Mouse (Mus musculus) ES-E14 (cell line): ENCODE data around the gene 2610528J11Rik. TPM values are rescaled to one million over a fixed set of nuclear protein-coding genes. Genes with fewer than 3 reads are reported as not detected.
"Not testable (repeated sequence)": the region's sequence is repeated elsewhere in the genome, so short reads cannot be mapped to it uniquely, and the experiment has no call there.

Experiments
- DNase-seq: peaks from one replicate; pipeline ENCODE4 v3.0.0-alpha.2; 2013; ENCODE audit warnings: low read depth, low spot score
- H3K27ac ChIP-seq: 2 replicates; pipeline ENCODE4 v1.5.1; 2012; ENCODE audit warnings: low read depth, mild to moderate bottlenecking, low read length, moderate library complexity, mixed read lengths; ENCODE audit not compliant: poor library complexity, insufficient read depth, severe bottlenecking
- H3K36me3 ChIP-seq: 2 replicates; pipeline ENCODE4 v1.6.1; 2012; ENCODE audit warnings: mild to moderate bottlenecking, low read length, moderate library complexity, mixed read lengths; ENCODE audit not compliant: control insufficient read depth, poor library complexity, insufficient read depth, severe bottlenecking
- H3K4me1 ChIP-seq, 2 experiments: fragments of 150-350 bp in 1 of 2; sonication (generic) in 1 of 2; 2 replicates each; pipeline ENCODE4 v1.6.1; 2012; ENCODE audit warnings: low read length in 2 of 2, mild to moderate bottlenecking in 1 of 2, mixed read lengths in 1 of 2; ENCODE audit not compliant: control insufficient read depth in 2 of 2, insufficient read depth in 2 of 2, poor library complexity in 1 of 2
- H3K4me3 ChIP-seq, 2 experiments: fragments of 150-350 bp in 1 of 2; sonication (generic) in 1 of 2; 2 replicates each; pipeline ENCODE4 v1.5.1; 2012; ENCODE audit warnings: low read length in 2 of 2, low read depth in 1 of 2, mild to moderate bottlenecking in 1 of 2, mixed read lengths in 1 of 2; ENCODE audit not compliant: insufficient read depth in 1 of 2, poor library complexity in 1 of 2, severe bottlenecking in 1 of 2
- H3K9ac ChIP-seq: 2 replicates; pipeline ENCODE4 v1.6.1; 2012; ENCODE audit warnings: low read depth, mild to moderate bottlenecking, low read length, mixed read lengths; ENCODE audit not compliant: poor library complexity, insufficient read depth, severe bottlenecking
- H3K9me3 ChIP-seq: fragments of 150-350 bp; sonication (generic); 2 replicates; pipeline ENCODE4 v1.6.1; 2012; ENCODE audit warnings: low read depth, mild to moderate bottlenecking, low read length; ENCODE audit not compliant: control insufficient read depth, insufficient read depth
- CHD2 ChIP-seq: IDR thresholded peaks from 2 replicates; pipeline ENCODE4 v1.6.1; 2014; ENCODE audit warnings: mild to moderate bottlenecking, low read depth, low read length, inconsistent platforms
- HCFC1 ChIP-seq: IDR thresholded peaks from 2 replicates; pipeline ENCODE4 v1.6.1; 2012; ENCODE audit warnings: low read length, inconsistent platforms, borderline replicate concordance; ENCODE audit not compliant: insufficient read depth
- MAFK ChIP-seq: IDR thresholded peaks from 2 replicates; pipeline ENCODE4 v1.6.1; 2014; ENCODE audit warnings: mild to moderate bottlenecking, low read depth, low read length, inconsistent platforms; ENCODE audit not compliant: insufficient read depth
- ZC3H11A ChIP-seq: IDR thresholded peaks from 2 replicates; pipeline ENCODE4 v1.6.1; 2012; ENCODE audit warnings: low read depth, mild to moderate bottlenecking, inconsistent platforms, low read length, borderline replicate concordance
- ZNF384 ChIP-seq: IDR thresholded peaks from 2 replicates; pipeline ENCODE4 v1.6.1; 2012; ENCODE audit warnings: low read depth, low read length, inconsistent platforms
- in situ Hi-C, 2 experiments: fragments of 600-800 bp; cut with MboI; formaldehyde crosslinking; loops; one replicate each; pipeline ENCODE4 v1.15.1; 2025; ENCODE audit warnings: low sequenced_read_pairs in 2 of 2, inconsistent platforms in 1 of 2; ENCODE audit not compliant: unreplicated experiment in 2 of 2
- total RNA-seq: library from RNA; depleted of rRNA; stranded (reverse); fragments of 300-350 nt; gene quantifications from 2 replicates; pipeline ENCODE4 v1.2.3, GENCODE M21; 2012

The 2610528J11Rik gene
- total RNA-seq, 1 experiment, result 3.2 TPM

DNA sequence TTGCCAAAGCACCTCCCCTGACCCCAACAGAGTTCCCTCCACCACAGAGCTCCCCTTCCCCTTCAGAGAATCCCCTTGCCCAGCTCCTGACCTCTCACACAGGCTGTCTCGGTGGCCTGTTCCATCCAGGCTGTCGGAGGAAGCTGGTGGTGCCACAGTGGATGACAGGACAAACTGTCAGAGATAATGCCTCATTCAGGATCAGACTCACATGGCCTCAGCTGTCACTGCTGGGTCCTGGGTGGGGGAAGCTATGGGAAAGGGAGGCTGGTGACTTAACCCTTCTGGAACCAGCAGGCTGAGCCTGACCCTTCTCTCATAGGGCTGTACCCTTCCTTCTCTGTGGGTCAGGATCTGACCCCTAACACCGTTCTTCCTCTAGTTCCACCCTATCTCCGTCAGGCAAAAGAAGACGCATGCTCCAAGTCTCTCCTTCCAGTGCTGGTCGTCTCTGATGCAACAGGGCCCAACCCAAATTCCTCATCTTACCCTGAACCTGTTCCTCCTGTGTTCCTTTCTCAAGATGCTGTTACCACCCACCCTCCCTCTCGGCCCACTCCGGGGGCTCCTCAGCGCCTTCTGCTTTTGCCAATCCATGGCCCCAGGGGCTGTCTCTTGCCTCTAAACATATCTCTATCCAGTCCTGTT is 15.8 kb downstream of the 2610528J11Rik start:
- H3K27ac ChIP-seq, result peak overlapping the region; percentile 89; the same call in 1 of the 2 replicates
- H3K4me1 ChIP-seq, result peaks cover 3 to 27% of the 10 kb centered on the region in 2 experiments; a peak in 2 of 4 replicates
- H3K9me3 ChIP-seq, result no peaks in the 10 kb centered on the region
- DNase-seq, result no peak
- H3K36me3 ChIP-seq, result peaks cover 6% of the 10 kb centered on the region; the same call in 1 of the 2 replicates
- TF ChIP-seq HCFC1 (no peak), CHD2 (no peak)
- in situ Hi-C loops, result no loop called here
- peak overlapping the region; percentile 54 for H3K9ac ChIP-seq
- H3K4me3 ChIP-seq, result peak overlapping the region; percentile 61 to 70

GRCm38 (mm10) chr4:118543158-118543530 is 16.3 kb downstream of the 2610528J11Rik start:
- peak; percentile 35 for DNase-seq

GRCm38 (mm10) chr4:118543592-118544260 is 16.9 kb downstream of the 2610528J11Rik start, which contains the start of gene Tmem125:
Tmem125 (minus strand) TSS chr4:118544044.
- Histone ChIP-seq H3K9ac (peak within 1 kb of the TSS; percentile 71), H3K36me3 (peaks cover 6% of the 10 kb centered on the region; the same call in 1 of the 2 replicates), H3K4me1 (peaks cover 3 to 27% of the 10 kb centered on the region in 2 experiments; a peak in 2 of 4 replicates), H3K4me3 (peak within 1 kb of the TSS; percentile 61 to 70), H3K27ac (peak within 1 kb of the TSS; percentile 89), H3K9me3 (no peaks in the 10 kb centered on the region)
- TF ChIP-seq HCFC1 (no peak), CHD2 (no peak), ZC3H11A (no peak), MAFK (no peak), ZNF384 (no peak)
- in situ Hi-C loops, result no loop called here
- DNase-seq, result peak; percentile 45

More at GRCm38 (mm10) chr4:118543158-118543530, 16.3 kb downstream of the 2610528J11Rik start:
- H3K27ac ChIP-seq, result peak overlapping the region; percentile 89; the same call in 1 of the 2 replicates
- TF ChIP-seq MAFK (no peak), ZNF384 (no peak), HCFC1 (no peak), ZC3H11A (no peak), CHD2 (no peak)
- peaks cover 3 to 27% of the 10 kb centered on the region in 2 experiments; a peak in 2 of 4 replicates for H3K4me1 ChIP-seq
- H3K9ac ChIP-seq, result peak overlapping the region; percentile 54
- peaks cover 6% of the 10 kb centered on the region; the same call in 1 of the 2 replicates for H3K36me3 ChIP-seq
- H3K4me3 ChIP-seq, result peak overlapping the region; percentile 61 to 70
- H3K9me3 ChIP-seq, result no peaks in the 10 kb centered on the region
- in situ Hi-C loops, result no loop called here

DNA sequence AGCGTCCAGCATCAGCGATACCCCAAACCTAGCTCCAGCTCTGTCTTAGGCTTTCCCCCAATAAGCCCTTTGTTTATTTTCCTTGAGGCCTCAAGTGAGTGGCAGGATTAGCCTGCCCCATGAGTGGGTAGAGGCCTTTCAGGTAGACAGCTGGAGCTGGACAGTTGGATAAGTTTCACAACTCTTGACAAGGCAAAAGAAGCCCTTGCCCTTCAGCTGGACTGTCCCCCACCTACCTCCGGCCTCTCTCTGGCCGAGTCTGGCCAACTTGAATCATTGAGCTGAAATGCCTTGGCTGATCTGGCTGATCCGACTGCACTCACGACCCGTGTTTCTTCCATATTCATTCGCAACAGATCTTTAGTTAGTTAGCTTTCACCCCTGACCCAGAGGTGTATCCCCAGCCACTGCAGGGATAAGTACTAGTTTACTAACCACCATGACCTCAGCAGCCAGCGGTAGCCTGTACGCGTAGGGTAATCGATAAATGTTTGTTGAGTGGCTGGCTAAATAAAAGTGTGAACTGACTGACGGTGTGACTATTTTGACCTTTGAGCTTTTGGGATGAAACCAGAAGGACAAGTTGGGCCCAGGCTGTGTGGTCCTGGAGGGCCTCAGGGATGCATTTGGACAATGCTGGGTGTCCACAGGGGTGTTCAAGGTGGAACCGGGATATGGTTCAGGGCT is 17.8 kb downstream of the 2610528J11Rik start:
- Histone ChIP-seq H3K4me3 (peak overlapping the region; percentile 61 to 70; a peak in 2 of 4 replicates), H3K36me3 (peaks cover 6% of the 10 kb centered on the region; the same call in 1 of the 2 replicates), H3K9ac (peak overlapping the region; percentile 71), H3K9me3 (no peaks in the 10 kb centered on the region), H3K4me1 (peaks cover 2 to 24% of the 10 kb centered on the region in 2 experiments; a peak in 2 of 4 replicates), H3K27ac (peak overlapping the region; percentile 89; the same call in 1 of the 2 replicates)
- in situ Hi-C loops, result no loop called here
- TF ChIP-seq ZC3H11A (no peak), MAFK (no peak), ZNF384 (no peak), CHD2 (no peak)
- DNase-seq, result no peak

GRCm38 (mm10) chr4:118547424-118548129 is 20.8 kb downstream of the 2610528J11Rik start:
- H3K4me3 ChIP-seq, H3K9ac ChIP-seq, H3K4me1 ChIP-seq, H3K36me3 ChIP-seq, H3K9me3 ChIP-seq, in situ Hi-C loops, H3K27ac ChIP-seq, DNase-seq: not testable (repeated sequence)

DNA sequence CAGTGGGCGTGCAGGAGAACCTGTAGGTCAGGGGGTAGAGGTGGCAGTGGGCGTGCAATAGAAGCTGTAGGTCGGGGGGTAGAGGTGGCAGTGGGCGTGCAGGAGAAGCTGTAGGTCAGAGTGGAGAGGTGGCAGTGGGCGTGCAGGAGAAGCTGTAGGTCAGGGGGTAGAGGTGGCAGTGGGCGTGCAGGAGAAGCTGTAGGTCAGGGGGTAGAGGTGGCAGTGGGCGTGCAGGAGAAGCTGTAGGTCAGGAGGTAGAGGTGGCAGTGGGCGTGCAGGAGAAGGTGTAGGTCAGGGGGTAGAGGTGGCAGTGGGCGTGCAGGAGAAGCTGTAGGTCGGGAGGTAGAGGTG is 21.3 kb downstream of the 2610528J11Rik start:
- H3K36me3 ChIP-seq, H3K27ac ChIP-seq, H3K9ac ChIP-seq, H3K9me3 ChIP-seq, H3K4me1 ChIP-seq, DNase-seq, H3K4me3 ChIP-seq, in situ Hi-C loops: not testable (repeated sequence)
